Mouse (Mus musculus) Muller cell, postnatal 12 days (primary cell): ENCODE measurements around the gene Fchsd2.

Source experiments
- DNase-seq: peaks from one replicate; pipeline ENCODE4 v3.0.0-alpha.2; 2015; ENCODE audit errors: inconsistent ontology term

The Fchsd2 gene

GRCm38 (mm10) chr7:101072123-101072740, 20.4 kb upstream of the Fchsd2 start:
- DNase-seq: no peak

DNA sequence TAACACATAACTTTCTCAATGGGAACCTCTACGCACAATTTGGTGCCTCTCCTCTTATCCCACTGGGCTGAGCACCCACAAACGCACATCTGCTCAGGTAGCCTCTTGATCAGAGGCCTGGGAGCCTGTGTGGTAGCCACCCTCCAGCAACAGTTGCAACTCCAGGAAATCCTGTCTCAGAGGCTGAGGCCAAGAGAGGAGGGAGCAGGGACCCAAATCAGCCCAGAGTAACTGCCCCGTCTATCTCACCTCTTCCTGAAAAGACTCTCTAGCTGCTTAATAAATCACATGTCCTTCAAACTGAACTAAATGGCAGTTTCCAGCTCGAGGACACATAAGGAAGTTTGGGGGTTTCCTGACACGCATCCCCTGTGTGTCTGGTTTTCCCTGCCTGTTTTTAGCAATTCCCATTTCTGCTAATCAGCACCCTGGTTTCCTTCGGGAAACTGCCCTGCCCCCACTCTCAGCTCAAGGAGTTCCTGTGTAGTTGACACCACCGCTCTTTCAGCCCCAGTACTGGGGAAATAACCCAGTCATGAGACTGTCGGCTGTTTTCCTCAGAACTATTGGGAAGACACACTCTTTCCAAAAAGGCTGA, 18.4 kb upstream of the Fchsd2 start:
- DNase-seq: no peak

GRCm38 (mm10) chr7:101083562-101084166, 9.0 kb upstream of the Fchsd2 start:
- DNase-seq: no peak

DNA sequence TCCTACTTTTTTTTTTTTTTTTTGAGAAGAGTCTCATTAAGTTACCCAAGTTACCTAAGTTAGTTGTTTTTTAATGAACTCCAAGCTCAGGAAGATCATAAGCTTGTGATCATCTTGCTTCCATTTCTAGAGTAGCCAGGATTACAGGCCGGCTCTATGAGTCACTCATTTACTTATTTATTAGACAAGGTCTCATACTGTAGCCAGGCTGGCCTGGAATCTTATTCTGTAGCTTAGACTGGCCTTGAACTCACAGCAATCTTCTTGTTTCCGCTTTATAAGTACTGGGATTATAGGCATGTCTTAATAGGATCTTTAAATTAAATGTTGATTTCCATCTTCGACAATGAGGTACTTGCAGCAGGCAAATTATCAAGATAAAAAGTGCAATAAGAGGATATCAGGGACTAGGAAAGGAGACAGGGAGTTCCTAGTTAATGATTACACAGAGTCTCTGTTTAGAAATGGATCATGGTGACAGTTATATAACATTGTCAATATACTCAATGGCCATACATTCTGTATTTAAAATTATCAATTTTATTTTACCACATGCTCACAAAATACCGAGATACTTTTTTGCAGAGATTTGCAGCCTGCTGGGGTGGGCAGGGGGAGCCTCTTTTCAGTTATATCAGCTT, 7.7 kb upstream of the Fchsd2 start:
- DNase-seq: no peak

GRCm38 (mm10) chr7:101085779-101086178, 6.9 kb upstream of the Fchsd2 start:
- DNase-seq: no peak

GRCm38 (mm10) chr7:101088687-101089086, 4.0 kb upstream of the Fchsd2 start:
- DNase-seq: peak; percentile 41

DNA sequence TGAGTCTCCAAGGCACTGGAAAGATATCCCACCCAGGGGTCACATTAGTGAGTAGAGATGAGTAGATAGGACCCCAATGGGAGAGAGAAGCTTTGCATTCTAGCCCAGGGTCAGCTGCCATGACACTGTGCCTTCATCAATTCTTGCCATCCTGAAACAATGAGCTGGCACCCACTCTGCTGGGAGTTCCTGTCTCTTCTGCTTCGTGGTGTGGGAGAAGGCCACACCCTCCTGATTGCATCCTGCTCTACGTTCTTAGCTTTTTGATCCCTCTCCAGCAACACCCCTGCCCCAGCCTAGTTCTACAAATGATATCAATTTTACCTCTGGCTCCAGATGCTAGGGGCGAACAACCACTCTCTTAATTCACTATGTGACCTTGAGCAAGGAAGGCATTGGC, 3.4 kb upstream of the Fchsd2 start:
- DNase-seq: no peak

DNA sequence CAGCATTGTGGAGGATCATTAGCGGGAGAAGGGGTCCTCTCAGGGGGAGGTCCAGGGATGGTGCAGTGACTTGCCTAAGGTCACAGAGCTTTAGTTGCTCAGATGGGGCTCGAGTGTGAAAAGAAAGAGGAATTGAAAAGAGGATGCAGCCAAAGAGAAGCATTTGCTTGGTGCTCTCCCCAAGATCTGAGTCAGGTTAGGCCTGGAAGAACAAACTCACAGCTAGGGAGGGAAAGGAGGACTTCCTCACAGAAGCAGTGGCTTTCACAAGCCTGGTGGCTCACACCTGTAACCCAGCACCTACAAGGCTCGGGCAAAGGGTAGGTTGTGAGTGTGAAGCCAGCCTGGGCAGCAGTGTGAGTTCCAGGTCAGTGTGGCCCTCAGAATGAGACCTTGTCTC, 568 bp downstream of the Fchsd2 start:
- DNase-seq: no peak

- DNase-seq: no peak
These were observed 2.1 kb downstream of the Fchsd2 start for GRCm38 (mm10) chr7:101094746-101095145.

- DNase-seq: peak; percentile 57
These were observed 2.9 kb downstream of the Fchsd2 start for GRCm38 (mm10) chr7:101095560-101095959.

GRCm38 (mm10) chr7:101096576-101096975, 3.9 kb downstream of the Fchsd2 start:
- DNase-seq: no peak

DNA sequence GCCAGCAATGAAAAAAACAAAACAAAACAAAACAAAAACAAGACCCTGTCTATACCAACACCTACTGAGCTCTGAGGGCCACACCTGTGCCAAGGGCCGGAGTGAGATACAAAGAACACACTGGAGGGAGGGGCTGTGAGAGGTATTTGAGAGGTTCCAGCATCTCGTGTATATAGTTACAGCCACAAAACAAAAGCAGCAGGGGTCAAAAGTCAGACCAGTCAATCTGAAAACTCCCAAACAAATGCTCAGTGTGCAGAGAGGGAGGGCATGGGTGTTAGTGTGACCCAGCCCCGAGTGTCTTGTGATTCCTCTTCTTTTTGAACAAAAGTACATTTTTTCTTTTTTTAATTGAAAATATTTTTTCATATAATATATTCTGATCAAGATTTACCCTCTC, 4.4 kb downstream of the Fchsd2 start:
- DNase-seq: no peak

DNA sequence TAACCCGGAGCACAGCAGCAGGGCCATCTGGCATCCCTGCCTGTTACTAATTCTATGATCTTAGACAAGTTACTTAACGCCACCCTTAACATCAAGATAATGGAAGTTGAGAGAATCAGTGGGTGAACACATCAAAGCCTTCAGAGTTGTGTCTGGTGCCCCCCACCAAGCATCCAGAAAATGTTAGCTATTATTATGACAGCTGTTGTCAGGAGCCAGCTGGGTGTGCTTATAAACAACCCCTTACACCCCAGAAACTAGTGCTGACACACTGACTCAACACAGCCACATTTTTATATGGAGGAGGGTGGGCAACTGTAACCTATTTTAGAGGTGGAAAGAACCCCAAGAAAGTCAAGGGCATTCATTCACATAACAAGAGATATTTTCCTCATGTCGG, 7.3 kb downstream of the Fchsd2 start:
- DNase-seq: no peak

DNA sequence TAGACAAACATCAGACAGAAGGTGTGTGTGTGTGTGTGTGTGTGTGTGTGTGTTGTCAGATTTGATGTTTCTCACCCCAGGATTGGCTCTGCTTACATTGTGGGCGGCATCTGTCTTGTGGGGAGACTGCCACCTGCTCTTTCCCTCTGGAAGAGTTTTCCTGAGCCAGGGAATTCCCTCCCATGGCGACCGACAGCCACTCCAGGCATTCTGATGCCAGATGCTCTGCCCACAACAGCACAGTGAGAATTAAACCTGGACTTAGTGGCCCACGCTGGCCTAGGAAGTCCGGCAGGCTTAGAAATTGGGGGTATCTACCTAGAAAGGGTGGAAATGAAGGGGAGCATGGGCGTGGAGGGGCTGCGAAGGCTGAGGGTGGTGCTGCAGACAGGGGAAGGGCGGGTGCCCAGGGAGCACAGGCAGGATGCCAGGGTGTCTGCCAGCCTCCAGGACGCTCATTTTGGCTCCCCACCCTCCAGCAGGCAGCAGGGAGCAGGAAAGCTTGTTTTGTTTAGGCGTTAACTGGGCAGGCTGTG, 8.6 kb downstream of the Fchsd2 start:
- peak; percentile 62 for DNase-seq

GRCm38 (mm10) chr7:101106666-101107065, 14.0 kb downstream of the Fchsd2 start:
- no peak for DNase-seq

GRCm38 (mm10) chr7:101107073-101107810, 14.6 kb downstream of the Fchsd2 start:
- no peak for DNase-seq

GRCm38 (mm10) chr7:101107968-101108652, 15.4 kb downstream of the Fchsd2 start:
- peak; percentile 99 for DNase-seq

DNA sequence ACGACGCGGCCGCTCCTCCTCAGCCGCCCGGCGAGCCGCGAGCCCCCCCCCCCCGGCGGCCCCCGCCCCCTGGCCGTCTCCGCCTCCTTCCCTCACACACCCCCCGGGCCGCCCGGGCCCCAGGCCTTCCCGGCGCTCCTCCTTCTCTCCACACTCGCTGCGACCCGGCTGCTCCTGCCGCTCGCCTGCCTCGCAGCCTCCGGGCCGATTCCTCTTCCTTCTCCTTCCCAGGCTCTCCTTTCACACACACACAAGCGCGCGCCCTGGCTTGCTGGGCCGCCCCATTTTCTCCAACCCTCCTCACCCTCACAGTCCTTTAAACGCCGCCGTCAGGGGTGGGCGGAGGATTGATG, 16.0 kb downstream of the Fchsd2 start:
- no peak for DNase-seq

GRCm38 (mm10) chr7:101109006-101109855, 16.6 kb downstream of the Fchsd2 start:
- DNase-seq: peak; percentile 52

DNA sequence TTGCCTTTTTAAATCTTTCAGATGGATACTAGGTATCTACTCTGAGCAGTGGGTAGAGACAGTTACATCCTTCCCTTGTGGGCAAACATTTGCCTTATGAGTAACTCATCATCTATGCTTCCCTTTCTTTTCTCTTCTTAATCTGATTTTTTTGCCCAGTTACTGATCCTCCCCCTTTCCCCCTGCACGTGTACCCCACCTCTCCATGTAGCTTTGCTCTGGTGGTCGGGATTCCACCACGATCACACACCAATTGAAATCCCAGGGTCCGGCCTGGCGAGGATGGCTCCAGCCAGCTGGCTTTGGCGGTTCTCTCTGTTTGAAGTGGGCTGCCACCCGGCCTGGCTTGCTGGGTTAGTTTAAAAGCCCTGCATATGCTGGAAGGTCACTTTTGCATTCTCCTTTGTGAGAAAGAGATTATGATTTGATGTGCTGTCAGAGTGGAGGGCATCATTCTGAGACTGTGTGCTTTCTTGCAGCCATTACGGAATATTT, 17.2 kb downstream of the Fchsd2 start:
- DNase-seq: peak; percentile 27
